Mouse (Mus musculus): Measurements from ENCODE around the gene Hormad1.
"Not testable (repeated sequence)": the region's sequence is repeated elsewhere in the genome, so short reads cannot be mapped to it uniquely, and the experiment has no call there.

The Hormad1 gene

DNA sequence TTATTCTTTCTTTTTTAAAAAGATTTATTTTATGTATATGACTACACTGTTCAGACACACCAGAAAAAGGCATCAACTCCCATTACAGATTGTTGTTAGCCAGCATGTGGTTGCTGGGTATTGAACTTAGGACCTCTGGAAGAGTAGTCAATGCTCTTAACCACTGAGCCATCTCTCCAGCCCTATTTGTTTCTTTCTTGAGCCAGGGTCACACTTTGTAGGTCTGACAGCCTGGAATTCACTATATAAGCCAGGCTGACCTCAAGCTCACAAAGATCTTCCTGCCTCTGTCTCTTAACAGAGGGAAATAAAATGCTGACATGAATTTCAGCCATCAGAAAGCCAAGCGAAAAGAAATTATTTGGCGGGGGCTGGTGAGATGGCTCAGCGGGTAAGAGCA is 10.1 kb downstream of the Hormad1 start:
- DNase-seq: no peak

DNA sequence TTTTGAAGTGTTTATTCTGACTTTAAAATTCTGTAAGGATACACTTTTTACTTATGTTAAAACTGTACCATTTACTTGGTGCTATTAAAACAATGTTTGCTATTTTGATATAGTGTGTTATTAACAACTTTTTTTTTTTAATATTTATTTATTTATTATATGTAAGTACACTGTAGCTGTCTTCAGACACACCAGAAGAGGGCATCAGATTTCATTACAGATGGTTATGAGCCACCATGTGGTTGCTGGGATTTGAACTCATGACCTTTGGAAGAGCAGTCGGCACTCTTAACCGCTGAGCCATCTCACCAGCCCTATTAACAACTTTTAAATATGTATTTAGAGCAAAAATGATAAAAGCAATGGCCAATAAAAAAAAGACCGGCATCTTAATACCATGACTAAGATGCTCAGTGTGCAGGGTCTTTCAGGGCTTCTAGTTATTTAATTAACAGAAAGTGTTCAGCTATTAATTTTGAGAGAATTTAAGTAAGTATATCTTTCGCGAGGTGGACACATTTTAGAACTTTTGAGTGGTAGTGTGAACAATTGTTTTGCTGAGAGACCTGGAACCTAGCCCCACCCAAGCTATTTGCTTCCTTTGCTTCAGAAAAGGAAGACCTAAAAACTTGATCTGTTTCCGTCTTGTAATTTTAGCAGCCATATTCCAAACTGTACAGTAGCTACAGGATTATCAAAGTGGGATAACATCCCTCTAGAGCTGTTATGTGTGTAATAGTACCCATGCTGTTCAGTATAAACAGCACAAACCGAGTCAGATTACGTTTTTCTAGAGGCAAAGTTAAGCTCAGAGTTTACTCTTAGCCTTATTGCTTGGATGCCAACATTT is 28.5 kb downstream of the Hormad1 start:
- DNase-seq: no peak

DNA sequence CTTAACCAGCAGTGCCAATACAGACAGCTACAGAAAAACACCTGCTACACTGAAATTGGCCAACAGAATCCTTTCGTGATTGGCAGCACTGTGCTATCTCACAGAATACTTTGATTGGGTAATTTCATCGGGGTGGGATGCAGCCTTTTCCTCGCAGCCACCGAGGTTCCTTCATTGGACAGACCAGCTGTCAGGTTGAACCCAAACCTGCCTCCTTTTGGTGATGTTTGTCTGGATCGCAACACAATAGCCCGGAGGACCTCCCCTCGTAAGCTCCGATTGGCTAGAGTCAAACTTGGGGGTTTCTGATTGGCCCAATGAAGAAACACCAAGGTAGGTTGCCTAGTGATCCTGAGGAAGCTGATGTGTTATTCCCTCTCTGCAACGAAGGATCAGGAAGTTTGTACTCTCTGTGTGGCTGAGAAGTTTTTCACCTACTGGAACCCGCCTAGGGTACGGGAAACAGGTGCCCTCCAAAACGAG is 29.2 kb downstream of the Hormad1 start, which contains the start of gene Golph3l:
Gene Golph3l (plus strand): TSS at position 331 of the 483 bp plus-strand sequence.
- peak; percentile 97 for DNase-seq

DNA sequence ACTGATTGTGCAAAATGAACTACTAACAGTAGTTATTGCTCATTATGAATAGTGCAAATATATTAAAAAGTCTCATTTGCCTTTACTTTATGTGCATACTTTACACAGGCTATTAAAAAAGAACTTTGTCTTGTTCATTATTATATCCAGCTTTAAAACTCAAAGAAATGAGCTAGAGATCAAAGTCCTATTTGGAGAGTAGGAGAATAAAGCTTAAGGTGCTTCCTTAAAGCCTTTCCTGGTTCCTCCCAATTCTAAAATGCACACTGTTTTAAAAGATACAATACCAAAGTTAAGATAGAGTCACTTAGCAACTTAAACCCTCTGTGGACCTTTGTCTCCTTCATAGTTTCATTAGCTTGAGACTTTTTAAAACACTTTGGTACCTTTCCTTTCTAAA is 39.3 kb downstream of the Hormad1 start:
- no peak for DNase-seq

DNA sequence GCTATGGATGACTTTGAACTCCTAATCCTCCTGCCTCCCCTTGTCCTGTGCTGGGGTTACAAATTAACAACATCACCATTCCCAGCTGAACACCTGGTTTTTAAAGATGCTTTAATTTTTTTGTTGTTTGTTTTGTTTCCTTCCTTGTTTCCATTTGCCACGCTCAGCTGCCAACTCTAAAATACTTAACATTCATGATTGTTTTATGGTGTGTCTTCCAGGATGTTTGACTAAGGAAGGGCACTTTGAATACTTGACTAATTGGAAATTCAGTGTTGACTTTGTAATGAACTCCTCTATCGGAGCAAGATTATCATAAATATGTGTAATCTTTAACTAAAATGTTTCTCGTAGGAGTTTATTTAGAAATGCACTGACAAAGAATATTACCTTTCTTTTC is 41.8 kb downstream of the Hormad1 start:
- no peak for DNase-seq

DNA sequence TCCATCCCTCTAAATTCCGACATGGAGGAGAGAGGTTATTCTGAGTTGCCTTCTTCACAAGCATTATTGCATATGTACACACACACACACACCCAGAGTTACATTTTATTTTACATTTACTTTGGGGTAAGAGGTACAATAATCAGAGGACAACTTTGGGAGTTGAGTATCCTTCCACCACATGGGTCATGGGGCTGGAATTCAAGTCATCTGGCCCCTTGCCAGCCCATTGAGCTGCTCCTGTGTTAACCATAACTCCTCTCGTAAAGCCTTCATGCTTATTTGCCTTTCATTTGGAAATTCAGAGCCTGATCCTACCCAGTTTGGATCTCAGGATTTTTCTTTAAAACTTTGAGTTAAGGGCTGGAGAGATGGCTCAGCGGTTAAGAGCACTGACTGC is 46.6 kb downstream of the Hormad1 start:
- peak; percentile 20 for DNase-seq

DNA sequence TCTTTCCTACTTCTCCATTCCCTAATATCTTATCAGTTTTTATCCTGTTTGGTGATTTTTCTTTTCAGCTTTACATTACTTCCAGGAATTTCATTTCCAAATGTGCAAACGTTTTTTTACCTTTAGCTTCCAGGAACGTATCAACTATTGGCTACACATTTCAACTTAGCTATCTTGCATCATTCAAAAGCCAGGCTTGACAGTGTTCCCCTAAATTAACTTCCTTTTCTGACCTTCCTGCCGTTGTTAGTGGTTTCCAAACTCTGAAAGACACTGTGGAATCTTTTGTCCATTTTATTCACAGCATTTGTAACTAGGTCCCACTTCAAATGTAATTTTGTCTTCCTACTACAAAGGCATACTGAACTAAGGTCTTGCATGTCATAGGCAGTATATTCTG is 49.7 kb downstream of the Hormad1 start:
- DNase-seq: no peak

DNA sequence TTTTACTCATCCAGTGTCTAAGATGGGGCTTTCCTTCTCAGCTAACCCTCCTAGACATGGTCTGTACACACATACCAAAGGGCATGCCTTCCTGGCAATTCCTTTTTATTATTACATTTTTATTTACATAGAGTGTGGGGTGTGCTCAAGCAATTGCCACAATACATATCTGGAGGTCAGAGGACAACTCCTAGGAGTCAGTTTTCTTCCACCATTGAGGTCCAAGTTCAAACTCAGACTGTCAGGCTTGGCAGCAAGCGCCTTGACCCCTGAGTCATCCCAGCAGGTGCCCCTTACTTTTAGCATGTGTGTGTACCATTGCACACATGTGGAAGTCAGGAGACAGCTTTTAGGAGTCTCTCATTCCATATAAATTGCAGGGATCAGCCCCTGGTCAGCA is 54.5 kb downstream of the Hormad1 start:
- no peak for DNase-seq

DNA sequence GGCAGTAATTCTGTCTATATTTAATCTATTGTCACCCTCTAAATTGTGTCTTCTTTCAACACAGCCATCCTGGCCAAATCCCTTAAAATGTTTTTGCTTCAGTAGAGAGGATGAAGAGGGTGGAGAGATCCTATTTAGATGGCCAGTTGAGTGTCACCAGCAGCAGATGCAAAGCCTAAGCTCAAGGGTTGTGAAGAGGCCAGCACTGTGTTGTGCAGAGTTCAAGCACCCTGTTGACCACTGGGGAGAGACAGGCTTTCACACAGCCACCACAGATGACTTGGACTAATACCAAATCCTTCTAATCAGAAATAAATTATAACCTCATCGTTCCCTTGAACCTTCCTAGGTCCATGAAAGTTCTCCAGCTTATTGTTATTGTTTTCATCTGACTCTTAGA is 59.0 kb downstream of the Hormad1 start:
- DNase-seq: no peak

DNA sequence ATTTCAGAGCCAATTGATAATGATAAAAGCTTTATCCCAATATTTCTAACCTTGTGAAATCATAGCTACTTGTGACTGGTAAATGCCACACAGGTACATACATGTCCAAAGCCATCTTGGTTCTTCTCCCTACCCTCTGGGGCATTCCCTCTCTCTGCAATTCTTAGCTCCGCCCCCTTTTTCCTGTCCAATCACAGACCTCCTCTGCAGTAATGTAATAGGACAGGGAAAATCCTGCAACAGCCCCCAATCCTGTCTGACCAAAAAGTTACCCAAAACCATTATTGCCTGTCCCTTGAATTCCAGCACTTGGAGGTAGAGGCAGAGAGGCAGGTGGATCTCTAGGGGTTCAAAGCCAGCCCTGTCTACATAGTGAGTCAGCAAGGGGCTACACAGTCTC is 61.8 kb downstream of the Hormad1 start:
- no peak for DNase-seq

DNA sequence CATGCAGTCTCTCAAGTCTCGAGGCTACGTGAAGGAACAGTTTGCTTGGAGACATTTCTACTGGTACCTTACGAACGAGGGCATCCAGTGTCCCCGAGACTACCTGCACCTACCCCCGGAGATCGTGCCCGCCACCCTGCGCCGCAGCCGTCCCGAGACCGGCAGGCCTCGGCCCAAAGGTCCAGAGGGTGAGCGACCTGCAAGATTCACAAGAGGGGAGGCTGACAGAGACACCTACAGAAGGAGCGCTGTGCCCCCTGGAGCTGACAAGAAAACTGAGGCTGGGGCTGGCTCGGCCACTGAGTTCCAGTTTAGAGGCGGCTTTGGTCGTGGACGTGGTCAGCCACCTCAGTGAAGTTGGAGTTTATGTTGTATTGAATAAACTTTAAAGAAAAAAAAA is 62.9 kb downstream of the Hormad1 start:
- DNase-seq: not testable (repeated sequence)

DNA sequence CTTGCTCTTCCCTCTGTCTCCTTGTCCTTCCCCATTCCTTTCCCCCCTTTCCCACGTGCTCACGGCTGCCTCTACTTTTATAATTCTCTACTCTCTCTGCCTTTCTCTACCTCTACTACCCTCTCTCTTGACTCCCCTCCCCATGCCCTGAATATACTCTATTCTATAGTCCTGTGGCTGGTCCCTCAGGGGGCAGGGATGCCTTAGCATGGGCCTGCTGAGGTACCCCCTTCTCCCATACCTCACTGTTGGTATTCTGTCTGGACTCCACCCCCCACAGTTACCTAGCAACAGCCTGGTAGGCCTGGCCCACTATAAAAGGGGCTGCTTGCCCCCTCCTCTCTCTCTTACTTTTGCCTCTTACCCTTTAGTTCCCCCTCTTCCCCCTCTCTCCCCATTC is 64.1 kb downstream of the Hormad1 start:
- no peak for DNase-seq

DNA sequence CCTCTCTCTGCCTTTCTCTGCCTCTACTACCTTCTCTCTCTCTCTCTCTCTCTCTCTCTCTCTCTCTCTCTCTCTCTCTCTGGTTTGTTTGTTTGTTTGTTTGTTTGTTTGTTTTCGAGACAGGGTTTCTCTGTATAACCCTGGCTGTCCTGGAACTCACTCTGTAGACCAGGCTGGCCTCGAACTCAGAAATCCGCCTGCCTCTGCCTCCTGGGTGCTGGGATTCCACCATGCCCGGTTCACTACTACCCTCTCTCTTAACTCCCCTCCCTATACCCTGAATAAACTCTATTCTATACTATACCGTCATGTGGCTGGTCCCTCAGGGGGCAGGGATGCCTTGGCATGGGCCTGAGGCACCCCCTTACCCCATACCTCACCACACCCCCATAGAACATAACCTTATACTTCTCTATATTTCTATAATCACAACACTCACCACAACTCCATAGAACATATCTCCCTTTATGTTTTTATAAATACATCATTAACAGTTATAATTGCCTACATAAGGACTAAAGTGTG is 64.6 kb downstream of the Hormad1 start:
- not testable (repeated sequence) for DNase-seq

DNA sequence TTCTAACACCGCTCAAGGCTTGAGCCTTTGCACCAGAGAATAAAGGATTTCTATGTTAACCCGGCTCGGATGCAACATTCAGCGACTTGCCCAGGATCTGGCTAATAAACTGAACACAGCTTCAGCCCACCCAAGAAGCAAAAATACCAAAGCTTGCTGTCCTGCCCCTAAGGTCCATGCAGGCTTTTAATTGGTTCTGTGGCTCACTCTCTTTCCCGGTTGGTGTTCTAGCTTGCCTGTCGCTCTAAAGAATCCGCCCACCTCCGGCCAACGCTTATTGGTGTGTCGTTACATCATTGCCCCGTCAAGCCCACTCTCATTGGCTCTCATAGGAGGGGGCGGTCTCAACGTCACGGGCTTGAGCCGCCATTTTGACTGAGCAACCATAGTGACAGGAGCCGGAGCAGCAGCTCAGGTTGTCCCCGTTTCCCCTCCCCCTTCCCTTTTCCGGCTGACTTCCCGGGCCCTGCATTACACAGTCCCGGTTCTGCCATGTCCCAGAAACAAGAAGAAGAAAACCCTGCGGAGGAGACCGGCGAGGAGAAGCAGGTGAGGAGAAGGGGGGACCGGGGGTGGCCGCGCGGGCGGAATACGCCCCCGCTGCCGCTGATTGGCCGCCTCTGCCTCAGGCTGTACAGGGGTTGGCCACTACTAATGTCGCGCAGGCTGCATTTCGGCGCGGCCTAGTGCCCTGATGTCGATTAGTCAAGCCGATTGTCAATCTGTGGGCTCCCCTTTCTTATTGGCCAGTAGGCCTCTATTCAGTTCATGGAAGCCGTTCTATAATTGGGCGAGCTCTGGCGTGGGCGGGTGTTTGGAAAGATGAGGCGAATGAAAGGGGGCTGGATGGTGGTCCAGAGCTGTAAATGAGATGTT is 65.4 kb downstream of the Hormad1 start, which contains the start of gene Ensa:
Gene Ensa (plus strand): TSS at position 366 of the 876 bp plus-strand sequence.
- DNase-seq: peak; percentile 99

DNA sequence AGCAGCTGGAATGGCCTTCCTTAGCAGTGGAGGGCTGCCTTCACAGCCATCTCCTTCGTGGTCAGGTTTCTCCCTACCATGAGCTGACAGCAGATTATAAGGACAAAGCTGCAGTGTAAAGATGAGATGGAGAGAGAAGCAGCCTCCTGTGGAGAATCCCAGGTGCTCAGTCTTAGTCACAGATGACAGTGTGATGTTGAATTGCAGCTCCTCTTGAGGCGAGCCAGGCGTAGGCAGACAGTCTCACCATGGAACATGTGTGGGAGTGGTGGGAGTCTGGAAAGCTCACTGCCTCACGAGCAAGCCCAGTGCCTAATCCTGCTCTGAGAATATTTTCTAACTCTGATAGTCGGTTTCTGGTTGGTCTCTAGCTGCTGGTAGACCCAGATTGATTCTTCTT is 68.3 kb downstream of the Hormad1 start:
- no peak for DNase-seq

DNA sequence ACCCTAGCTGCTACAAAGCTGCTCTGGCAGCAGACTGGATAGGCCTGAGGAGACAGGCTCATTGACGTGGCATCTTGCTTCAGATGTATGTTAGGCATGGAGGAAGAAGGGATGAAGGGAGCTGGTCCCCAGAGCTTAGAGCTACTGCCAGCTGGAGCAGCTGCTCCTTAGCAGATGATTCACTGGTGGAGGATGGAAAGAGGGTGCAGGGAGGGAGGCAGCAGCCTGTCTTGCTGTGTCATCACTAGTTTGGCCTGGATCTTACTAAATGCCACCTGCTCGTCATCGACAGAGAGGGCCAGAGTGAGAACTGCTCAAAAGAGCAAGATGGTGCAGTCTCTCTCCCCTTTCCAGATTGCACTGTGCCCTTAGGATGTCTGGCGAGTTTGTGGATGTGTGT is 70.3 kb downstream of the Hormad1 start:
- DNase-seq: no peak

DNA sequence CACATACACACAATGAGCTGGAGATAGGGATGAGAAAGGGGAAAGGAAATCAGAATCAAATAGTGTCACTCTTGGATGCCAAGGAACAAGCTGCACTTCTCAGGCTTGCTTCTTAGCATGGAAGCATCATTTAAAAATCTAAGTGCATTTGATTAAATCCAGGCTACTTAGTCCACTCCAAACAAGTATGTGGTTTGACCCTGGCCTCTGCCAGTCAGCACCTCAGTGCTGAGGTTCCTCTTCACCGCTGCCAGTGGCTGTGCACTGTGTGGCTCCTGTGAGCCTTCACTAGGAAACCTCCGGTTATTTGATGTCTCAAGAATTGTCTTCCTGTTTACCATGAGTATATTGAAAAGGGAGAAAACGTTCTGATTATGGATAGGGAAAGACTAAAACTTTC is 71.4 kb downstream of the Hormad1 start:
- no peak for DNase-seq

DNA sequence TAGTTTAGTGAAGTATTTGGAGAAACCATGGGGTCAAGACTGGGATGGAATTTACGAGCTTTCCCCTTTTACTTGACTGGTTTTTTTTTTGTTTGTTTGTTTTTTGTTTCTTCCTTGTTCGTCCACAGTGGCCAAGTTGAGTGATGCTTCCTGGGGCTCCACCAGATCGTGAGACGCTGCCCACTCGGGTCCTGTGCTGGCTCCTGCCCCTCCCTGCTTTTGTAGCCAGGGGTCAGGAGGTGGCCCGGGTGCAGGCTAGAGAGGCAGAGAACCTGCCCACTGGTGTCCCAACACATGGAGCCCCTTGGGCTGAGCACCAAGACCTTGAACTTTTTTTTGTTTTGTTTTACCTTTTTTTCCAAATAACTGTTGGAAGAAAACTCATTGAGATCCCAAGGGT is 71.8 kb downstream of the Hormad1 start:
- DNase-seq: no peak

DNA sequence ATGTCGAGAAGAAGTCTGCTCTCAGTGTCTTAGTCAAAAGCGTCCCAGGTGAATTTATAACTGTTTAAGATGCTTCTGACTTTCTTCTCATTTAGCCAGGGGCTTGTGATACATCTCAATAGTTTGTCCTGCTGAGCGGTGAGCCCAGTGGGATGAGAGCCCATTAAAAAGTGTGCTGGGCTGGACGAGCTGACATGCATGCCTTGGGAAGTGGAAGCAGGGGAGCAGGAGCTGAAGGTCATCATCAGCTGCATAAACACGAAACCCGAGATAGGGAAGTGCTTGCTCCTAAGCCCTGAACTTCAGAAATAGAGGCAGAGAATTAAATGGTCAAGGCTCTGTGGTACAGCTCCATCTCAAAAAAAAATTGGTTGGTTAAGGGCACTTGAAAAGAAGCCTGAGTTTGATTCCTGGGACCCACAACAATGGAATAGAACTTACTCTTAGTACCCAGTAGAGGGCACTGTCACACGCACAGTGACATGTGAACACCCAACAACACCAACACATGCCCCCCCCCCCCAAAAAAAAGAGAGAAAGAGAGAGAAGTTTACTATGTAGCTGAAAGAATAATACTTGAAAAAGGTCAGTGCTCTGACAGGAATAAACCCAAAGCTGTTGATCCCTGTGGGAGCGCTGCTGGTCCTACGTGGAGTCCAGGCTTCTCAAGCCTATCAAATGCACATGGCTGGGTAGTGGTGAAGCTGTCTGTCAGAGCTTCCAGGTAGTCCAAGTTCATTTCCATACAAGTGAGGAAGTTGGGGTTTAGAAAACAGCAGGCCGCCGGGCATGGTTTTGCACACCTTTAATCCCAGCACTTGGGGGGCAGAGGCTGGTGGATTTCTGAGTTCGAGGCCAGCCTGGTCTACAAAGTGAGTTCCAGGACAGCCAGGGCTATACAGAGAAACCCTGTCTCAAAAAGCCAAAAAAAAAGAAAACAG is 73.4 kb downstream of the Hormad1 start:
- no peak for DNase-seq

DNA sequence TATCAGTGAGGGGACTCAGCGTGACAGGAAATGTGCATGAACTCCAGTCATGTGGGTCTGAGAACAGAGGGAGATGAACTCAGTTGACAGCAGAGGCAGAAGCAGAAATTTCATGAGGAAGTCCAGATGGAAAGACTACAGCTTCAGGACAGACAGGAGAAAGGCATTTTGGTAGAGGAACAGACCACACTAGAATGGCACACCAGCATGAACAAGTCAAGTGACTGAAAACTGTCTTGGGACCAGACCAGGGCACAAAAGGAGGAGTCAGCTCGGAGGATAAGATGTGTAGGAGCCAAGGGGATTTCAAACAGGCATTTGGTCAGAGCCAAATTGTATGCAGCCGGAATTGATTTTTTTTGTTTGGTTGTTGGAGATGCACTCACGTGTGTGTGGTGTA is 76.2 kb downstream of the Hormad1 start:
- DNase-seq: no peak

DNA sequence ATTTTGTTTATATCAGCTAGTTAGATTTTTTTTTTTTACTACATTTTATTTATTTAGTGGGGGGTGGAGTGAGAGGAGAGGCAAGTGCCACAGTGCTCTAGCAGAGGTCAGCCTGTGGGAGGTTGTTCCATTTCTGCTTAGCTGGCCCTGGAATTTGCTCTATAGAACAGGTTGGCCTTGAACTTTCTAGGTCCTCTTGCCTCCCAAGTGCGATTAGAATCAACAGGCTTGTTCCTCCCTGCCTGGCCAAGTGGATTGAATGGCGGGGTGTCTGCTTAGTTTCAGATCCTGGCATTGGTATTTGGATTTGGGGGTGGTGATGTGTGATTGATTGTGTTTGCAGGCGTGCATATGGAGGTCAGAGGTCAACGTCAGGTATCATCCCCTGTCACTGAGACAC is 76.6 kb downstream of the Hormad1 start:
- no peak for DNase-seq
